Mouse (Mus musculus): ENCODE measurements around the gene AI413582. TPM values are rescaled to one million over a fixed set of nuclear protein-coding genes. Genes with fewer than 3 reads are reported as not detected.
A peak's percentile ranks its signal among the peaks of the same experiment; 100 is the strongest.

AI413582 gene
- polyA plus RNA-seq, 1 experiment from 2014 or later = 37.4 TPM

DNA sequence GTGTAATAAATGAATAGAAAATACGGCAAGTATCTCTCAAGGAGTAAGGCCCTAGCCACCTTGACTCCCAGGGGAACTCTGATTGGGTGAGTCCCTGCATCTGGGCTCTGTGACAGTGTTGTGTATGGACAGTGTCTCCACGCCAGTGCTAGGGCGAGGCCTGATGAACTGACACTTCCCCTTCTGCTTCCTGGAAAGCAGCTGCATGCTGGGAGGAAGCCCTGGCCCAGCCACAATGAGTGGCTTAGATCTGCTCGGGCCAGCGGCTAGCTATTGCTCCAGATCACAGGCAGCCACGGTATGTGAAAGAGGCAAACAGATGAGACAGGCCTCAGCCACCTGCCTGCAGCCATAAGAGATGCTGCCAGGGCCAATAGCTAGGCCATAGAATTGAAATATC is 38.4 kb downstream of the AI413582 start:
- no peak for DNase-seq (ENCODE audit: low spot score)
- Histone ChIP-seq H3K9ac (ENCODE audit: low read length) (no peak overlapping the region), H3K4me1 (replicated peaks; ENCODE audit: control insufficient read depth, insufficient read depth, low read length) (no peaks in the 10 kb centered on the region), H3K36me3 (ENCODE audit: control insufficient read depth, insufficient read depth, low read length) (no peaks in the 10 kb centered on the region), H3K27ac (ENCODE audit: low read depth) (no peak overlapping the region), H3K4me3 (ENCODE audit: low read depth, low read length) (no peak overlapping the region), H3K27me3 (replicated peaks; ENCODE audit: control insufficient read depth, insufficient read depth, low read length) (peaks cover 2% of the 10 kb centered on the region; the same call in 1 of the 2 replicates), H3K4me2 (ENCODE audit: low read length) (no peak overlapping the region), H3K9me3 (ENCODE audit: control insufficient read depth, low read length) (no peaks in the 10 kb centered on the region)
- WGBS = 45% methylated on average over 6 of the region's 6 CpGs
- no peak for ATAC-seq (replicated peaks; ENCODE audit: low FRiP score, low TSS enrichment, low read depth)

DNA sequence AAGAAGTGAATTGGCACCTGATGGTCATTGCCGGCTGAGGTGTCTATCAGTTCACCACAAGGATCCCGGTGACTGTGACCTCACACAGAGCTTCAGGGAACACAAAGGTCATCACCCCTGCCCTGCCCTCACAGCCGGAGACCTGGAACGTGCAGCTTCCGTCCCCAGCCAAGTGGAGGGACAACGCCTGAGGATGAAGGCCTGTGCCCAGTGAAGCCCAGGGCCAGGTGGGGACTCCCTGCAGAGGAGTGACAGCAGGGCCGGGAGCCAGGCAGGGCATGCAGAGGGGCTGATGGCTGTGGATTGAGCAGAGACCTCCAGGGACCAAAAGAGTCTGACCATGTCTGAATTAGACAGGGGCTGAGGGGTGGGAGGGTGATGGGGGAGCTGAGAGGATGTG is 42.4 kb downstream of the AI413582 start:
- H3K4me3 ChIP-seq (ENCODE audit: low read depth, low read length) = no peak overlapping the region
- no peak overlapping the region for H3K9ac ChIP-seq (ENCODE audit: low read length)
- DNase-seq (ENCODE audit: low spot score) (no peak), ATAC-seq (replicated peaks; ENCODE audit: low FRiP score, low TSS enrichment, low read depth) (no peak)
- H3K4me2 ChIP-seq (ENCODE audit: low read length) = no peak overlapping the region
- H3K36me3 ChIP-seq (ENCODE audit: control insufficient read depth, insufficient read depth, low read length) = no peaks in the 10 kb centered on the region
- no peaks in the 10 kb centered on the region for H3K4me1 ChIP-seq (replicated peaks; ENCODE audit: control insufficient read depth, insufficient read depth, low read length)
- H3K9me3 ChIP-seq (ENCODE audit: control insufficient read depth, low read length) = no peaks in the 10 kb centered on the region
- WGBS = 58% methylated on average over 7 of the region's 7 CpGs
- H3K27ac ChIP-seq (ENCODE audit: low read depth) = no peak overlapping the region
- peaks cover 22% of the 10 kb centered on the region for H3K27me3 ChIP-seq (replicated peaks; ENCODE audit: control insufficient read depth, insufficient read depth, low read length)

DNA sequence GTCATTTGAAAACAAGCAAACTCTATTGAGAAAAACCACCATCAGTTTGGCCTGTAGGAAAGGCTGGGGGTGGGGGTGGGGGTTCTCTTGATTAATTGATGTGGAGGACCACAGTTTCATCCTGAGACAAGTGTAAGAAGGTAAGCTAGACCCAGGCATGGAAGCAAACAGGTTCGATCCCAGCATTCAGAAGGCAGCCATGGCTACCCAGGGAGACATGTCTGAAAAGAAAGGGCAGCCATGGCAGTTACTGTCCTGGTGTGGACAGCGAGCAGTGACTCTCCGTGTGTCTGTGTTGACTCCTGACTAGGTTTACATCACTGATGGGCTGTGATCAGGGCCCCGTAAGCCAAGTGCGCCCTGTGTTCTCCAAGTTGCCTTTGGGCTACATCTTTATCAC is 44.3 kb downstream of the AI413582 start, which contains the start of gene Grm4:
Gene Grm4, minus strand, starts transcription at position 101 of the 400 bp plus-strand sequence.
- no peaks in the 10 kb centered on the region for H3K4me1 ChIP-seq (replicated peaks; ENCODE audit: control insufficient read depth, insufficient read depth, low read length)
- no peak within 1 kb of the TSS for H3K4me3 ChIP-seq (ENCODE audit: low read depth, low read length)
- ATAC-seq (replicated peaks; ENCODE audit: low FRiP score, low TSS enrichment, low read depth) = no peak
- H3K4me2 ChIP-seq (ENCODE audit: low read length) = no peak within 1 kb of the TSS
- WGBS = 73% methylated on average over 5 of the region's 5 CpGs
- H3K9ac ChIP-seq (ENCODE audit: low read length) = no peak within 1 kb of the TSS
- H3K27ac ChIP-seq (ENCODE audit: low read depth) = no peak within 1 kb of the TSS
- DNase-seq (ENCODE audit: low spot score) = no peak
- H3K36me3 ChIP-seq (ENCODE audit: control insufficient read depth, insufficient read depth, low read length) = no peaks in the 10 kb centered on the region
- peaks cover 32% of the 10 kb centered on the region for H3K27me3 ChIP-seq (replicated peaks; ENCODE audit: control insufficient read depth, insufficient read depth, low read length)
- H3K9me3 ChIP-seq (ENCODE audit: control insufficient read depth, low read length) = no peaks in the 10 kb centered on the region

DNA sequence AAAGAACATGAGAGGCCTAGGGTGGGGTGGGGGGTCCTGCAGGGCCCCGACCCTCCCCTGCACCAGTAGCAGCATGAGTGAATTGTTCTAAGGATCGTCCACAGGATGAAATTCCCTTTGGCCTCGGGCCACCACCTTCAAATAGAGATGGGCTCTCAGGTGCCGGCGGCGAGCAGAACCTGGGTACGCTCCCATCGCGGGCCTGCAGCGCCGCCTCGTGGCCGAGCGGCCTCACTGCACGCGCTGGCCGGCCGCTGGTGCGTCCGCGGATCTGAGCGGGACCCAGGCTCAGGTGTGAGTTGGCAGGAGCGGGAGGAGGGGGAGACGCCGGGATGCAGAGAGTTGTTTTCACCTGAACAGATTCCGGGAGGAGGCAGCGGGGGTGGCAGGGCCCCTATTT is 45.0 kb downstream of the AI413582 start:
- no peak overlapping the region for H3K4me3 ChIP-seq (ENCODE audit: low read depth, low read length)
- H3K27me3 ChIP-seq (replicated peaks; ENCODE audit: control insufficient read depth, insufficient read depth, low read length) = peaks cover 37% of the 10 kb centered on the region
- H3K9ac ChIP-seq (ENCODE audit: low read length) = no peak overlapping the region
- WGBS = 1% methylated on average over 27 of the region's 27 CpGs
- no peaks in the 10 kb centered on the region for H3K36me3 ChIP-seq (ENCODE audit: control insufficient read depth, insufficient read depth, low read length)
- H3K9me3 ChIP-seq (ENCODE audit: control insufficient read depth, low read length) = no peaks in the 10 kb centered on the region
- DNase-seq (ENCODE audit: low spot score) (peak; percentile 84), ATAC-seq (replicated peaks; ENCODE audit: low FRiP score, low TSS enrichment, low read depth) (no peak)
- H3K4me2 ChIP-seq (ENCODE audit: low read length) = no peak overlapping the region
- H3K4me1 ChIP-seq (replicated peaks; ENCODE audit: control insufficient read depth, insufficient read depth, low read length) = no peaks in the 10 kb centered on the region
- no peak overlapping the region for H3K27ac ChIP-seq (ENCODE audit: low read depth)

DNA sequence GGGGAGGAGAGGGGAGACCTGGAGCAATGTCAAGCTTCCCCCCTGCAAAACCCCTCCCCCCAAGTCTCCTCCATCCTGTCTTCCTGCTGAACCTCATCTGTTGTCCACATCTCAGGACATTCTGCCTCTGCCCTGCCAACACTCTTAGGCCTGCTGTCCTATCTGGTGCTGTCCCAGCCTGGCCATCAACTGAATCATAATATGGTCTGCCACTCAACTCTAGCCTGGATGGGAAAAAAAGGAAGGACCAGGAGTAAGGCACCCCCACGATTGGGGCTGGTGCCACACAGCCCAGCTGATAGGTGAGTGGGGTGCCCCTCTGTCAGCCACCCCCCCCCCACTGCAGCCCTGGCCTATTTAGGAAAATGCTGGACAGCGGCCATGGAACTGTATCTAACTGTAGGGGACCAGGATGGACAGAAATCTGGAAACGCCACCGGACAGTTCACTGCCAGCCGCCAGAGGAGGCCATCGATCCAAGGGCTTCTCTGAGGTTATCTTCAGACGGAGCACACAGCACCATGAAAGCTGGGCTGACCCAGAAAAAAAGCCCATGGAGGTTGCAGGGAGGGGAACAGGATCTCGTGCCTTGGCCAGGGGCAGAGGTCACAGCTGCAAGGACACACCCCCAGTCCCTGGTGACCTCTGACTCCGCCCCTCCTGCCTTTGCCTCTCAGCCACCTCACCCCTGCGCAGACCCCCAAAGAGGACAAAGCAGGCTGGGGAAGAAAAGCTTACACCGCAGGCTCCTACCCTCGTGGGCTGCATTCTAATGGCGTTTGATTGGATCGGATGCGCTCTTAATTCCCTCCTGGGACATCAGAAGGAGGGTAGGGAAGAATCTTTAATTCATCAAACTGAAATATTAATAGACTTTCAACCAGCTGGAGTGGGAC is 46.6 kb downstream of the AI413582 start:
- no peak for ATAC-seq (replicated peaks; ENCODE audit: low FRiP score, low TSS enrichment, low read depth)

DNA sequence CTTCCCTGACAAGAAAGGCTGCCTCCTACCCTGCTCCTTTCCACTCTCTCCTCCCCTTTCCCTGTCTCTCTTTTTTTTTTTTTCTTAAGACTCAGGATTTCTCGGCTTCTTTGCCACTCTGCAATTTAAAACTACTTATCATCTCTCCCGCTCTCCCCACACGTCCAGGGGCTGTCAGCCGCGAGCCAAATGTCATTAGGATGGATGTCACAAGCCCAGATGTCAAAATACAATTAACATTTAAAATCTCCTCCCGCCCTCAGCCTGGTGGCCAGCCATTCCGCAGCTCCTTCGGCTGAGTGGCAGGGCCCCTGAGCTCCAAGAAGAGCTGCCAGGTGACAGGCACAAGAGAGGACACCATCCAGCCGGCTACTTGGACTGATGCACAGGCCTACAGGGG is 47.3 kb downstream of the AI413582 start:
- Histone ChIP-seq H3K4me2 (ENCODE audit: low read length) (no peak overlapping the region), H3K9ac (ENCODE audit: low read length) (no peak overlapping the region), H3K27me3 (replicated peaks; ENCODE audit: control insufficient read depth, insufficient read depth, low read length) (peaks cover 60% of the 10 kb centered on the region), H3K36me3 (ENCODE audit: control insufficient read depth, insufficient read depth, low read length) (no peaks in the 10 kb centered on the region), H3K9me3 (ENCODE audit: control insufficient read depth, low read length) (no peaks in the 10 kb centered on the region), H3K4me3 (ENCODE audit: low read depth, low read length) (no peak overlapping the region), H3K4me1 (replicated peaks; ENCODE audit: control insufficient read depth, insufficient read depth, low read length) (peaks cover 3% of the 10 kb centered on the region; the same call in 1 of the 2 replicates), H3K27ac (ENCODE audit: low read depth) (no peak overlapping the region)
- 26% methylated on average over 9 of the region's 9 CpGs for WGBS
- ATAC-seq (replicated peaks; ENCODE audit: low FRiP score, low TSS enrichment, low read depth) (no peak), DNase-seq (ENCODE audit: low spot score) (no peak)

More for the DNA sequence above, 46.6 kb downstream of the AI413582 start:
- H3K9ac ChIP-seq (ENCODE audit: low read length) = no peak overlapping the region
- WGBS = 46% methylated on average over 15 of the region's 15 CpGs
- H3K36me3 ChIP-seq (ENCODE audit: control insufficient read depth, insufficient read depth, low read length) = no peaks in the 10 kb centered on the region
- H3K4me3 ChIP-seq (ENCODE audit: low read depth, low read length) = no peak overlapping the region
- H3K27ac ChIP-seq (ENCODE audit: low read depth) = no peak overlapping the region
- DNase-seq (ENCODE audit: low spot score) = no peak
- no peaks in the 10 kb centered on the region for H3K9me3 ChIP-seq (ENCODE audit: control insufficient read depth, low read length)
- H3K4me1 ChIP-seq (replicated peaks; ENCODE audit: control insufficient read depth, insufficient read depth, low read length) = no peaks in the 10 kb centered on the region; the same call in 1 of the 2 replicates
- peaks cover 53% of the 10 kb centered on the region for H3K27me3 ChIP-seq (replicated peaks; ENCODE audit: control insufficient read depth, insufficient read depth, low read length)
- no peak overlapping the region for H3K4me2 ChIP-seq (ENCODE audit: low read length)

DNA sequence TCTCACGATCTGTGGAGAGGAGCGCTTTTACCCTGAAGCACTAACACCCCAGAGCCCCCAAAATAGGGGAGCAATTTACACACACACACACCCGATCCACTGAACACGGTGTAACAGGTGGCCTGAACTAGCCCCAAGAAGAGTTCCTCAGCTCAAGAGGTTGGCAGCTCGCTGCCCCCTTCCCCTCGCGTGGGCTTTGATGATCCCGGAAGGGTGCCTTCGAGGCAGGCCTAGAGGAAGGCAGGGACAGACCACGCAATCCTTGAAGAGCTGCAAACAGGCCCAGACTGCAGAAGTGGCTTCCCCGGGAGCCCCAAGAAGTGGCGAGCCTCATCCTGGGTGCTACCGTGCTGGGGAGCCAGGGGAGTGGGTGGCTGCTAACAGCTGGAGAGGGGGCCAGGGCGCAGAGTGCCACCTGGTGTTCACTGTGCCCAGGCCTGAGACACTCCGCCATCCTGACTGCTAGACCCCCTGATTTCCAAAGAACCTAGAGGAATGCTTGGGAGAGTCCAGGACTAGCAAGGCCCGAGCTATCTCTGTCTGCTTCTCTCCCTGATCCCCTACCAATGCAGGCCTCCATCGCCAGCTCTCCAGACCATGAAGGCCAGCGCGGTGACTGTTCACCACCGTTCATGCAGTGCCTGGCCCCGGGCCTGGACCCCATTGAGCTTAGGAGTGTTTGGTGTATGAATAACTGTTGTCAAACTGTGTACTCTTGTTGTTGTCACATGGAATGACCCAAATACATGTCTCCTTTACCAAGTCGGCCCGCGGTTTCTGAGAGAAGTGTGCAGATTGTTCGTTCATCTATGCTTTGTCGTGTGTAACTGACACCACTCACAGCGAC is 51.4 kb downstream of the AI413582 start:
- H3K4me2 ChIP-seq (ENCODE audit: low read length) = no peak overlapping the region; the same call in 1 of the 2 replicates
- WGBS = 35% methylated on average over 27 of the region's 27 CpGs
- no peak for ATAC-seq (replicated peaks; ENCODE audit: low FRiP score, low TSS enrichment, low read depth)

More for the DNA sequence above, 51.4 kb downstream of the AI413582 start:
- H3K27ac ChIP-seq (ENCODE audit: low read depth) = no peak overlapping the region
- H3K27me3 ChIP-seq (replicated peaks; ENCODE audit: control insufficient read depth, insufficient read depth, low read length) = peaks cover 80% of the 10 kb centered on the region
- no peaks in the 10 kb centered on the region for H3K36me3 ChIP-seq (ENCODE audit: control insufficient read depth, insufficient read depth, low read length)
- peak; percentile 61 for DNase-seq (ENCODE audit: low spot score)
- H3K9me3 ChIP-seq (ENCODE audit: control insufficient read depth, low read length) = no peaks in the 10 kb centered on the region
- H3K4me1 ChIP-seq (replicated peaks; ENCODE audit: control insufficient read depth, insufficient read depth, low read length) = peaks cover 12% of the 10 kb centered on the region; the same call in 1 of the 2 replicates
- H3K4me3 ChIP-seq (ENCODE audit: low read depth, low read length) = peak overlapping the region; percentile 52; the same call in 1 of the 2 replicates
- H3K9ac ChIP-seq (ENCODE audit: low read length) = no peak overlapping the region
